8 mouse cellular contexts compared by ENCODE assay signal in the genomic region with DNA sequence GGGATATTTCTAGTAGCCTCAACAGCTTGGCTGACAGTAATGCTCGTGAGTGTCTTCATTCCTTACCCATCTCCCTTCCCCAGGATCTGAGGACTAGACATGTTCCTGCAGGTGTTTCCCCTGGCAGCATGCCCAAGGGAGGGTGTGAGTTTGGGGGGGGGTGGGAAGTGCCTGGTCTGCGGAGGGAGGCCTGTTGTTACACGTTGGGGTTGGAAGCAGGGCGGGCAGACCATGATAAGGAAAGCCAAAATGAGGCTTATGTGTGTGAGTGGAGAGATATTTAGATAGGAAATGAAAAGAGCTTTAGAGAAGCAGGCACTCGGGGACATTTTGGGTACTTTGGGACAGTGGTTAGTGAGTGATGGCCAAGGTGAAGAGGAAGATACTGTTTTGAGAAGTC. TPM values are rescaled to one million over a fixed set of nuclear protein-coding genes. Genes with fewer than 3 reads are reported as not detected.
DNase-seq lines count a peak whose midpoint lies in the region; ATAC-seq and TF ChIP-seq lines count a peak whose summit lies in the region.

No protein-coding gene starts in this region.

- H3K27ac ChIP-seq in heart, embryonic 12.5 days (ENCODE audit: poor library complexity, severe bottlenecking), result peak overlapping the region; percentile 5
- H3K27ac ChIP-seq in forebrain, embryonic 14.5 days (ENCODE audit: low read depth, low read length), result peak overlapping the region; percentile 30; the same call in 1 of the 2 replicates
- H3K27ac ChIP-seq in liver, embryonic 16.5 days (ENCODE audit: low read length), result peak overlapping the region; percentile 98

- peak overlapping the region; percentile 62; the same call in 1 of the 2 replicates for H3K9ac ChIP-seq in heart, embryonic 12.5 days
- H3K9ac ChIP-seq in forebrain, embryonic 14.5 days (ENCODE audit: low read length), result peak overlapping the region; percentile 22; the same call in 1 of the 2 replicates
- H3K9ac ChIP-seq in liver, embryonic 16.5 days (ENCODE audit: low read depth, low read length), result peak overlapping the region; percentile 96

- 37% methylated on average over 5 of the region's 5 CpGs for WGBS in heart, embryonic 12.5 days
- 52% methylated on average over 5 of the region's 5 CpGs for WGBS in forebrain, embryonic 14.5 days
- WGBS in liver, embryonic 16.5 days (ENCODE audit: insufficient replicate concordance), result 10% methylated on average over 5 of the region's 5 CpGs

- no peaks in the 10 kb centered on the region for H3K27me3 ChIP-seq in heart, embryonic 12.5 days (replicated peaks)
- no peaks in the 10 kb centered on the region for H3K27me3 ChIP-seq in E14TG2a.4 (ENCODE audit: insufficient read depth, low read length)
- no peaks in the 10 kb centered on the region for H3K27me3 ChIP-seq in forebrain, embryonic 14.5 days (replicated peaks; ENCODE audit: control insufficient read depth, insufficient read depth, low read length)
- no peaks in the 10 kb centered on the region for H3K27me3 ChIP-seq in liver, embryonic 16.5 days (ENCODE audit: control insufficient read depth, insufficient read depth, low read depth, low read length)

- no peak for ATAC-seq in heart, embryonic 12.5 days (ENCODE audit: insufficient number of reproducible peaks, low FRiP score)
- ATAC-seq in forebrain, embryonic 14.5 days, result no peak
- peak; percentile 25; the same call in 1 of the 2 replicates for ATAC-seq in liver, embryonic 16.5 days (ENCODE audit: low read depth)

- H3K4me2 ChIP-seq in heart, embryonic 12.5 days, result peak overlapping the region; percentile 72
- peak overlapping the region; percentile 68; the same call in 1 of the 2 replicates for H3K4me2 ChIP-seq in forebrain, embryonic 14.5 days (ENCODE audit: low read length)
- H3K4me2 ChIP-seq in liver, embryonic 16.5 days (ENCODE audit: low read depth, low read length), result peak overlapping the region; percentile 80

- no peaks in the 10 kb centered on the region for H3K9me3 ChIP-seq in heart, embryonic 12.5 days (replicated peaks)
- H3K9me3 ChIP-seq in E14TG2a.4 (ENCODE audit: low read length), result no peaks in the 10 kb centered on the region
- H3K9me3 ChIP-seq in forebrain, embryonic 14.5 days (replicated peaks; ENCODE audit: control insufficient read depth, low read length), result no peaks in the 10 kb centered on the region
- H3K9me3 ChIP-seq in liver, embryonic 16.5 days (replicated peaks; ENCODE audit: control insufficient read depth, low read length), result no peaks in the 10 kb centered on the region

- peaks cover 58% of the 10 kb centered on the region for H3K36me3 ChIP-seq in heart, embryonic 12.5 days
- peaks cover 61% of the 10 kb centered on the region for H3K36me3 ChIP-seq in E14TG2a.4 (ENCODE audit: insufficient read depth, low read length)
- peaks cover 51% of the 10 kb centered on the region for H3K36me3 ChIP-seq in forebrain, embryonic 14.5 days (ENCODE audit: control insufficient read depth, insufficient read depth, low read length)
- peaks cover 40% of the 10 kb centered on the region for H3K36me3 ChIP-seq in liver, embryonic 16.5 days (ENCODE audit: control insufficient read depth, insufficient read depth)

- TF ChIP-seq CTCF in E14TG2a.4 (conservative IDR thresholded peaks at IDR 0.05; ENCODE audit: low read length), result no peak

- H3K4me1 ChIP-seq in heart, embryonic 12.5 days (replicated peaks), result peaks cover 35% of the 10 kb centered on the region
- H3K4me1 ChIP-seq in E14TG2a.4 (replicated peaks; ENCODE audit: low read depth, low read length), result peaks cover 60% of the 10 kb centered on the region
- H3K4me1 ChIP-seq in forebrain, embryonic 14.5 days (ENCODE audit: control insufficient read depth, insufficient read depth, low read length), result peaks cover 25% of the 10 kb centered on the region
- peaks cover 53% of the 10 kb centered on the region for H3K4me1 ChIP-seq in liver, embryonic 16.5 days (ENCODE audit: control insufficient read depth, low read depth, low read length)

- H3K4me3 ChIP-seq in heart, embryonic 12.5 days, result peak overlapping the region; percentile 88
- H3K4me3 ChIP-seq in E14TG2a.4 (replicated peaks; ENCODE audit: low read length), result peak overlapping the region; percentile 97
- H3K4me3 ChIP-seq in forebrain, embryonic 14.5 days (ENCODE audit: low read depth, low read length), result no peak overlapping the region
- H3K4me3 ChIP-seq in liver, embryonic 16.5 days (ENCODE audit: low read depth, low read length), result peak overlapping the region; percentile 78

- no peak for DNase-seq in heart, adult 9 months (ENCODE audit: low spot score in 2 of 2)
- no peak for DNase-seq in forebrain, embryonic 14.5 days (ENCODE audit: low spot score)
- DNase-seq in yolk sac, embryonic 10.5 days (ENCODE audit: low spot score), result no peak
- DNase-seq in right cerebral cortex, adult 2 months (ENCODE audit: low spot score in 2 of 2), result no peak
- no peak for DNase-seq in cerebellum, postnatal 14 days

RNA-seq across cellular contexts. Expression of a gene that starts 2.4 kb away (rescaled TPM):
- polyA plus RNA-seq in heart, embryonic 12.5 days (2016; fragmentation: Nextera tagmentation; extraction: Ambion mirVana), result 106 and 115 TPM in 2 replicates
- 57.1 and 57.4 TPM in 2 replicates for polyA plus RNA-seq in forebrain, embryonic 14.5 days (2014; fragmentation: Nextera tagmentation; extraction: Ambion mirVana)
- polyA plus RNA-seq in liver, embryonic 16.5 days (2015; fragmentation: Nextera tagmentation; extraction: Ambion mirVana), result 73.9 and 82.3 TPM in 2 replicates

RNA-seq across cellular contexts. Expression of a gene that starts 9.6 kb away (rescaled TPM):
- polyA plus RNA-seq in heart, embryonic 12.5 days (2016; fragmentation: Nextera tagmentation; extraction: Ambion mirVana), result 17.1 and 19.4 TPM in 2 replicates
- 24.2 and 26.4 TPM in 2 replicates for polyA plus RNA-seq in forebrain, embryonic 14.5 days (2014; fragmentation: Nextera tagmentation; extraction: Ambion mirVana)
- 12.6 and 12.9 TPM in 2 replicates for polyA plus RNA-seq in liver, embryonic 16.5 days (2015; fragmentation: Nextera tagmentation; extraction: Ambion mirVana)

RNA-seq across cellular contexts. Expression of a gene that starts 14.7 kb away (rescaled TPM):
- 13.3 and 13.5 TPM in 2 replicates for polyA plus RNA-seq in heart, embryonic 12.5 days (2016; fragmentation: Nextera tagmentation; extraction: Ambion mirVana)
- 4.1 and 5.4 TPM in 2 replicates for polyA plus RNA-seq in forebrain, embryonic 14.5 days (2014; fragmentation: Nextera tagmentation; extraction: Ambion mirVana)
- polyA plus RNA-seq in liver, embryonic 16.5 days (2015; fragmentation: Nextera tagmentation; extraction: Ambion mirVana), result 11.4 and 12.8 TPM in 2 replicates

RNA-seq across cellular contexts. Expression of a gene that starts 14.9 kb away (rescaled TPM):
- polyA plus RNA-seq in heart, embryonic 12.5 days (2016; fragmentation: Nextera tagmentation; extraction: Ambion mirVana), result 2.4 and 2.5 TPM in 2 replicates
- 0.93 and 0.99 TPM in 2 replicates for polyA plus RNA-seq in forebrain, embryonic 14.5 days (2014; fragmentation: Nextera tagmentation; extraction: Ambion mirVana)
- 2.4 and 2.6 TPM in 2 replicates for polyA plus RNA-seq in liver, embryonic 16.5 days (2015; fragmentation: Nextera tagmentation; extraction: Ambion mirVana)

RNA-seq across cellular contexts. Expression of a gene that starts 22.8 kb away (rescaled TPM):
- polyA plus RNA-seq in heart, embryonic 12.5 days (2016; fragmentation: Nextera tagmentation; extraction: Ambion mirVana), result 281 and 282 TPM in 2 replicates
- 356 and 360 TPM in 2 replicates for polyA plus RNA-seq in forebrain, embryonic 14.5 days (2014; fragmentation: Nextera tagmentation; extraction: Ambion mirVana)
- polyA plus RNA-seq in liver, embryonic 16.5 days (2015; fragmentation: Nextera tagmentation; extraction: Ambion mirVana), result 153 and 172 TPM in 2 replicates

Comparison
In these comparisons a context has a peak if more than half of its experiments do, and no peak if none do; other contexts are left out.
1. H3K27ac ChIP-seq: peak in every context shown above with its lines; median percentile 98 in liver, embryonic 16.5 days; 30 in forebrain, embryonic 14.5 days; 5 in heart, embryonic 12.5 days.
2. H3K9ac ChIP-seq: peak in every context shown above with its lines; median percentile 96 in liver, embryonic 16.5 days; 62 in heart, embryonic 12.5 days; 22 in forebrain, embryonic 14.5 days.